7 mouse cellular contexts compared by ENCODE assay signal in the genomic region with DNA sequence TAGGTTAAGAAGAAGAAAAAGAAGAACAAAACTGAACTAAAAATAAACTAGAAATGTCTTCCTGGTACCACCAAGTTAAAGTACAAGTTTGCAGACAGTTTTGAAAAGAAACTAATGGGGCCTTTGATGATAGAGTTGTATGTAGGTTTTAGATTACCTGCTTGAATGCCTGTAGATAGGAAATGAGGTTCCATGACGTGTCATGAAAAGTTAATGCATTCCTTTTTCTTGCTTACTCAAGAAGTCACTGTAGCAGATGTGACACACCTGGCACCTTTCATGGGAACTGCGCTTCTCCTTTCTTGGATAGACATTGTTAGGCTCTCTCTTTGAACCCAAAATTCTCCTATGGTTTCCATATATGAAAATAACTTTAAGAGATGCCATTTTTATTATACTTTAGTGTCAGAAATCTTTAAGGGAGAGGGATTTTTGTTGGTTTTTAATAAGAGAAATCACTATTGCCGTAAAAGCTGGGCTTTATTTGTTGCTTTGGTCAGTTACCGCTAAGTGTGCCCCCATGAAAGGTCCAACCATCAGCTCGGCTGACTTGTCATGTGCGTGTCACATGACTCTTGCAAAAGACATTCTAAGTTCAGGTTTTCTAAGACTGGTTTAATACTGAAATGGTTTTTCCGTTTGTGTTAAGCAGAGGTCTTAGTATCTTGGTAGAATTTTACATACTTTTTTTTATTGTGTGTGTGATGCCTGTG. TPM values are rescaled to one million over a fixed set of nuclear protein-coding genes. Genes with fewer than 3 reads are reported as not detected.
DNase-seq lines count a peak whose midpoint lies in the region; ATAC-seq and TF ChIP-seq lines count a peak whose summit lies in the region.

No protein-coding gene starts in this region.

- peak overlapping the region; percentile 99 for H3K9ac ChIP-seq in limb, embryonic 14.5 days (ENCODE audit: low read depth, low read length, severe bottlenecking)
- H3K9ac ChIP-seq in neural tube, embryonic 15.5 days (replicated peaks) = peak overlapping the region; percentile 96

- peak; percentile 77 for DNase-seq in CD4-positive helper T cell, adult 2 months (ENCODE audit: low read depth, low spot score)
- peak; percentile 22 for DNase-seq in MN1 (ENCODE audit: low spot score)
- no peak for DNase-seq in hindbrain, embryonic 10.5 days (ENCODE audit: low spot score)
- DNase-seq in limb, embryonic 14.5 days (ENCODE audit: low spot score) = peak; percentile 16
- DNase-seq in right cerebral cortex, postnatal 10 days (ENCODE audit: low spot score in 2 of 2) = no peak
- DNase-seq in embryo, embryonic 11 days = no peak

- H3K9me3 ChIP-seq in hindbrain, embryonic 10.5 days = no peaks in the 10 kb centered on the region
- H3K9me3 ChIP-seq in limb, embryonic 14.5 days (ENCODE audit: control insufficient read depth, low read length) = no peaks in the 10 kb centered on the region
- no peaks in the 10 kb centered on the region for H3K9me3 ChIP-seq in neural tube, embryonic 15.5 days (replicated peaks)

- peaks cover 9% of the 10 kb centered on the region for H3K36me3 ChIP-seq in hindbrain, embryonic 10.5 days
- H3K36me3 ChIP-seq in limb, embryonic 14.5 days (ENCODE audit: control insufficient read depth, insufficient read depth, low read length) = 0 out of 2 replicates have a peak, but pooled peaks cover 4% of the 10 kb centered on the region
- no peaks in the 10 kb centered on the region for H3K36me3 ChIP-seq in neural tube, embryonic 15.5 days

- no peak for TF ChIP-seq POLR2A in limb, embryonic 14.5 days (IDR thresholded peaks at IDR 0.05; ENCODE audit: borderline replicate concordance, extremely low read depth, insufficient read depth, insufficient read length)

- 64% methylated on average over 7 of the region's 7 CpGs for WGBS in hindbrain, embryonic 10.5 days
- WGBS in limb, embryonic 14.5 days = 54% methylated on average over 7 of the region's 7 CpGs
- 55% methylated on average over 7 of the region's 7 CpGs for WGBS in neural tube, embryonic 15.5 days

- H3K27me3 ChIP-seq in hindbrain, embryonic 10.5 days (ENCODE audit: insufficient read depth, poor library complexity, severe bottlenecking) = no peaks in the 10 kb centered on the region
- no peaks in the 10 kb centered on the region for H3K27me3 ChIP-seq in limb, embryonic 14.5 days (ENCODE audit: control insufficient read depth, insufficient read depth, low read length)
- H3K27me3 ChIP-seq in neural tube, embryonic 15.5 days (replicated peaks) = no peaks in the 10 kb centered on the region

- H3K27ac ChIP-seq in hindbrain, embryonic 10.5 days = peak overlapping the region; percentile 92
- peak overlapping the region; percentile 97; the same call in 1 of the 2 replicates for H3K27ac ChIP-seq in limb, embryonic 14.5 days (replicated peaks; ENCODE audit: low read depth, low read length)
- H3K27ac ChIP-seq in neural tube, embryonic 15.5 days (replicated peaks) = no peak overlapping the region

- peak overlapping the region; percentile 78 for H3K4me2 ChIP-seq in limb, embryonic 14.5 days (replicated peaks; ENCODE audit: low read depth, low read length, severe bottlenecking)
- peak overlapping the region; percentile 76 for H3K4me2 ChIP-seq in neural tube, embryonic 15.5 days

- peaks cover 41% of the 10 kb centered on the region for H3K4me1 ChIP-seq in hindbrain, embryonic 10.5 days (replicated peaks)
- peaks cover 22% of the 10 kb centered on the region for H3K4me1 ChIP-seq in limb, embryonic 14.5 days (ENCODE audit: control insufficient read depth, insufficient read depth, low read length)
- H3K4me1 ChIP-seq in neural tube, embryonic 15.5 days = peaks cover 44% of the 10 kb centered on the region

- no peak for ATAC-seq in limb, embryonic 14.5 days (ENCODE audit: low FRiP score, low read depth)
- ATAC-seq in neural tube, embryonic 15.5 days (ENCODE audit: low FRiP score) = no peak

- H3K4me3 ChIP-seq in hindbrain, embryonic 10.5 days = peak overlapping the region; percentile 99
- H3K4me3 ChIP-seq in limb, embryonic 14.5 days (replicated peaks; ENCODE audit: low read length) = peak overlapping the region; percentile 99
- H3K4me3 ChIP-seq in neural tube, embryonic 15.5 days (replicated peaks) = peak overlapping the region; percentile 98

RNA-seq across cellular contexts. Expression of a gene that starts 1.2 kb away (rescaled TPM):
- polyA plus RNA-seq in hindbrain, embryonic 10.5 days (2016; fragmentation: Nextera tagmentation; extraction: Ambion mirVana) = 208 and 216 TPM in 2 replicates
- polyA plus RNA-seq in limb, embryonic 14.5 days (2012; rRNA removed) = 196 and 210 TPM in 2 replicates
- polyA plus RNA-seq in limb, embryonic 14.5 days (2014; fragmentation: Nextera tagmentation; extraction: Ambion mirVana) = 231 and 234 TPM in 2 replicates
- polyA plus RNA-seq in neural tube, embryonic 15.5 days (2015; fragmentation: Nextera tagmentation; extraction: Ambion mirVana) = 311 and 322 TPM in 2 replicates

RNA-seq across cellular contexts. Expression of a gene that starts 46.8 kb away (rescaled TPM):
- polyA plus RNA-seq in hindbrain, embryonic 10.5 days (2016; fragmentation: Nextera tagmentation; extraction: Ambion mirVana) = 34.1 and 39.3 TPM in 2 replicates
- polyA plus RNA-seq in limb, embryonic 14.5 days (2012; rRNA removed) = 28.5 and 35.3 TPM in 2 replicates
- polyA plus RNA-seq in limb, embryonic 14.5 days (2014; fragmentation: Nextera tagmentation; extraction: Ambion mirVana) = 29.7 and 33.4 TPM in 2 replicates
- 26.5 and 29.1 TPM in 2 replicates for polyA plus RNA-seq in neural tube, embryonic 15.5 days (2015; fragmentation: Nextera tagmentation; extraction: Ambion mirVana)

Comparison
In these comparisons a context has a peak if more than half of its experiments do, and no peak if none do; other contexts are left out.
1. DNase-seq: peak in CD4-positive helper T cell, adult 2 months (single experiment), MN1 (single experiment) and limb, embryonic 14.5 days (single experiment); none in hindbrain, embryonic 10.5 days (single experiment), right cerebral cortex, postnatal 10 days (0 of 2) and embryo, embryonic 11 days (single experiment).
2. Peak in every context shown above with its lines, with median percentiles within 50 percentile points of each other: H3K4me3 ChIP-seq.